Mouse (Mus musculus) kidney, postnatal 36 days (tissue): ENCODE measurements at regions not wholly inside any gene's neighbourhood (a gene's known extent, or its start where the extent isn't known, plus 50 kb on each side); places are given as distances from the start of the nearest gene placed in this dataset.

Source experiments
- DNase-seq, 2 experiments: peaks; one replicate each; pipeline ENCODE4 v3.0.0; 2021 to 2022; ENCODE audit warnings: mixed read lengths in 2 of 2

GRCm38 (mm10) chrX:4899187-4899586 lies 52.7 kb upstream of the Btbd35f27 start:
- DNase-seq = peak in 1 of 2 experiments; percentile 3
